ENCODE assay signal across 8 mouse cellular contexts in the genomic region with DNA sequence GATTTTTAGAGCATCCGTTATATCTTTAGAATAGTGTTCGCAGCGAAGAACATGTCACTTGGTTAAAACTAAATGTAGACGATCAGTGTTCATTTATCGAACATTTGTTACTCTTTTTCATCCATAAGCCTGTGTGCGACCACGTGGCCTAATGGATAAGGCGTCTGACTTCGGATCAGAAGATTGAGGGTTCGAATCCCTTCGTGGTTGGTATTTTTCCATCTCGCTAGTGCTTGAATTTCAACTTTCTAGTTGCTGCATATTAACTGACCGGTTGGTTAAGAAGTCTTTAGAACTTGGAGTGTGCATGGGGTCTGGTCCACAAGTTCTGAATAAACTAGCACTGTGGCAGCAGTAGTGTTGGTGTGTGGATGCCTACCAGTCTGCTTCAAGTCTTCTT. TPM values are rescaled to one million over a fixed set of nuclear protein-coding genes. Genes with fewer than 3 reads are reported as not detected.
DNase-seq lines count a peak whose midpoint lies in the region; ATAC-seq and TF ChIP-seq lines count a peak whose summit lies in the region.

No protein-coding gene starts in this region.

- H3K27ac ChIP-seq in heart, embryonic 13.5 days (replicated peaks): no peak overlapping the region
- no peak overlapping the region for H3K27ac ChIP-seq in kidney, postnatal 0 days
- H3K27ac ChIP-seq in liver, adult 2 months (replicated peaks; ENCODE audit: insufficient read depth, low read depth, low read length): no peak overlapping the region

- H3K9me3 ChIP-seq in erythroblast, embryonic 14.5 days (ENCODE audit: control insufficient read depth, low read length): no peaks in the 10 kb centered on the region
- H3K9me3 ChIP-seq in heart, embryonic 13.5 days: no peaks in the 10 kb centered on the region
- H3K9me3 ChIP-seq in kidney, postnatal 0 days (replicated peaks; ENCODE audit: low read length): no peaks in the 10 kb centered on the region

- peaks cover 21% of the 10 kb centered on the region for H3K27me3 ChIP-seq in erythroblast, embryonic 14.5 days (ENCODE audit: control insufficient read depth)
- 0 out of 2 replicates have a peak, but pooled peaks cover 4% of the 10 kb centered on the region for H3K27me3 ChIP-seq in heart, embryonic 13.5 days (replicated peaks)
- H3K27me3 ChIP-seq in kidney, postnatal 0 days (ENCODE audit: insufficient read depth, low read length): no peaks in the 10 kb centered on the region
- H3K27me3 ChIP-seq in liver, adult 2 months (ENCODE audit: control insufficient read depth, insufficient read depth, low read length): no peaks in the 10 kb centered on the region
- H3K27me3 ChIP-seq in myocyte (ENCODE audit: control insufficient read depth, insufficient read depth, insufficient read length): no peaks in the 10 kb centered on the region

- no peak overlapping the region for H3ac ChIP-seq in myocyte (ENCODE audit: control insufficient read depth, insufficient read length)

- peak overlapping the region; percentile 74 for H3K4me2 ChIP-seq in heart, embryonic 13.5 days
- peak overlapping the region; percentile 70 for H3K4me2 ChIP-seq in kidney, postnatal 0 days (ENCODE audit: low read length)
- H3K4me2 ChIP-seq in myocyte (ENCODE audit: low read depth): peak overlapping the region; percentile 93

- peak overlapping the region; percentile 57 for H3K4me3 ChIP-seq in erythroblast, embryonic 14.5 days (replicated peaks)
- peak overlapping the region; percentile 57 for H3K4me3 ChIP-seq in heart, embryonic 13.5 days
- peak overlapping the region; percentile 43 for H3K4me3 ChIP-seq in kidney, postnatal 0 days (replicated peaks; ENCODE audit: low read depth, low read length)
- H3K4me3 ChIP-seq in liver, adult 2 months (ENCODE audit: insufficient read depth, low read depth, low read length): peak overlapping the region; percentile 46
- H3K4me3 ChIP-seq in myocyte: peak overlapping the region; percentile 25

- peak; percentile 79 for DNase-seq in CD4-positive, CD25-positive, alpha-beta regulatory T cell, adult 2 months (ENCODE audit: low read depth, low spot score)
- DNase-seq in brain, embryonic 18.5 days (ENCODE audit: low read depth, low spot score): peak; percentile 73
- DNase-seq in kidney, postnatal 0 days (ENCODE audit: low spot score): peak; percentile 81
- peak; percentile 23 for DNase-seq in liver, adult 2 months (ENCODE audit: extremely low read depth, low read depth, low spot score)
- DNase-seq in spleen, postnatal 4 days (ENCODE audit: low spot score in 2 of 2): peak; percentile 74 to 84

- TF ChIP-seq POLR2A in liver, adult 2 months (IDR thresholded peaks at IDR 0.05; ENCODE audit: extremely low read depth, insufficient read depth, low read length): no peak
- no peak for TF ChIP-seq POLR2A in myocyte (IDR thresholded peaks at IDR 0.05; ENCODE audit: insufficient read length, low read depth)

- ATAC-seq in heart, embryonic 13.5 days (ENCODE audit: extremely low read depth, insufficient number of reproducible peaks, low FRiP score, low TSS enrichment): peak; percentile 65; the same call in 1 of the 2 replicates
- ATAC-seq in kidney, postnatal 0 days (replicated peaks; ENCODE audit: low FRiP score, low read depth): peak; percentile 60; the same call in 1 of the 2 replicates

- no peaks in the 10 kb centered on the region; the same call in 1 of the 2 replicates for H3K79me2 ChIP-seq in liver, adult 2 months (ENCODE audit: control insufficient read depth, insufficient read depth, low read length)
- H3K79me2 ChIP-seq in myocyte (ENCODE audit: control insufficient read depth, insufficient read depth): no peaks in the 10 kb centered on the region

- under 1% methylated on average over 13 of the region's 13 CpGs for WGBS in heart, embryonic 13.5 days
- WGBS in kidney, postnatal 0 days: under 1% methylated on average over 13 of the region's 13 CpGs
- WGBS in liver, adult 2 months: 49% methylated on average over 13 of the region's 13 CpGs

- no peak for TF ChIP-seq CTCF in kidney, postnatal 0 days (IDR thresholded peaks at IDR 0.05; ENCODE audit: low read depth)
- TF ChIP-seq CTCF in liver, adult 2 months (IDR thresholded peaks at IDR 0.05; ENCODE audit: low read depth, low read length): no peak

- peaks cover 31% of the 10 kb centered on the region for H3K4me1 ChIP-seq in erythroblast, embryonic 14.5 days (ENCODE audit: control insufficient read depth)
- peaks cover 14% of the 10 kb centered on the region for H3K4me1 ChIP-seq in heart, embryonic 13.5 days
- no peaks in the 10 kb centered on the region for H3K4me1 ChIP-seq in kidney, postnatal 0 days (replicated peaks; ENCODE audit: insufficient read depth, low read length)
- H3K4me1 ChIP-seq in liver, adult 2 months (ENCODE audit: control insufficient read depth, insufficient read depth, low read length): no peaks in the 10 kb centered on the region

- no peaks in the 10 kb centered on the region for H3K36me3 ChIP-seq in erythroblast, embryonic 14.5 days (ENCODE audit: control insufficient read depth)
- H3K36me3 ChIP-seq in heart, embryonic 13.5 days: no peaks in the 10 kb centered on the region
- H3K36me3 ChIP-seq in kidney, postnatal 0 days (ENCODE audit: insufficient read depth, low read length): no peaks in the 10 kb centered on the region
- peaks cover 3% of the 10 kb centered on the region; the same call in 1 of the 2 replicates for H3K36me3 ChIP-seq in liver, adult 2 months (ENCODE audit: control insufficient read depth, insufficient read depth, low read length)
- no peaks in the 10 kb centered on the region for H3K36me3 ChIP-seq in myocyte (ENCODE audit: control insufficient read depth, insufficient read depth)

- H3K9ac ChIP-seq in heart, embryonic 13.5 days: peak overlapping the region; percentile 68
- peak overlapping the region; percentile 38; the same call in 1 of the 2 replicates for H3K9ac ChIP-seq in kidney, postnatal 0 days (ENCODE audit: low read depth, low read length)
- no peak overlapping the region for H3K9ac ChIP-seq in liver, adult 2 months (ENCODE audit: low read depth, low read length)

TF ChIP-seq in myocyte, 11 proteins besides CTCF, POLR2A, EP300 and RAD21:
- TF ChIP-seq MYOD1 (IDR thresholded peaks at IDR 0.05; ENCODE audit: control insufficient read depth in 1 of 3, insufficient read length in 2 of 3, low read depth in 2 of 3) (no peak), E2F4 (IDR thresholded peaks at IDR 0.05; ENCODE audit: insufficient read depth) (no peak), USF1 (IDR thresholded peaks at IDR 0.05; ENCODE audit: low read depth) (peak; percentile 93), SRF (IDR thresholded peaks at IDR 0.05; ENCODE audit: control insufficient read depth, insufficient read length, low read depth) (no peak), TCF3 (IDR thresholded peaks at IDR 0.05; ENCODE audit: insufficient read length, low read depth) (no peak), CEBPB (IDR thresholded peaks at IDR 0.05; ENCODE audit: insufficient read depth, poor library complexity, severe bottlenecking) (no peak), TCF12 (IDR thresholded peaks at IDR 0.05; ENCODE audit: insufficient read depth, poor library complexity, severe bottlenecking) (no peak), REST (IDR thresholded peaks at IDR 0.05; ENCODE audit: insufficient read depth, insufficient read length) (no peak), MYOG (IDR thresholded peaks at IDR 0.05; ENCODE audit: control insufficient read depth in 1 of 3, insufficient read depth in 1 of 3, insufficient read length in 2 of 3, low read depth in 2 of 3) (no peak), MAX (IDR thresholded peaks at IDR 0.05; ENCODE audit: low read depth) (peak; percentile 7), POLR2AphosphoS2 (IDR thresholded peaks at IDR 0.05; ENCODE audit: insufficient read length, low read depth) (no peak)

RNA-seq across cellular contexts. Expression of a gene that starts 13.0 kb away (rescaled TPM):
- not detected in 2 replicates for polyA plus RNA-seq in erythroblast, embryonic 14.5 days (2012)
- not detected in 2 replicates for polyA plus RNA-seq in heart, embryonic 13.5 days (2015; fragmentation: Nextera tagmentation; extraction: Ambion mirVana)
- not detected in 2 replicates for polyA plus RNA-seq in kidney, postnatal 0 days (2015; fragmentation: Nextera tagmentation; extraction: Ambion mirVana)
- not detected in 2 replicates for total RNA-seq in liver, adult 2 months (2014; rRNA removed)
- not detected in 2 replicates for polyA plus RNA-seq in liver, adult 2 months (2012; rRNA removed)
- not detected for polyA plus RNA-seq in myocyte (2012; fragmentation: generic; extraction: Trizol)

RNA-seq across cellular contexts. Expression of a gene that starts 32.4 kb away (rescaled TPM):
- polyA plus RNA-seq in erythroblast, embryonic 14.5 days (2012): not detected in 2 replicates
- not detected in 2 replicates for polyA plus RNA-seq in heart, embryonic 13.5 days (2015; fragmentation: Nextera tagmentation; extraction: Ambion mirVana)
- 57.5 and 67.8 TPM in 2 replicates for polyA plus RNA-seq in kidney, postnatal 0 days (2015; fragmentation: Nextera tagmentation; extraction: Ambion mirVana)
- 0.27 and 1.0 TPM in 2 replicates for total RNA-seq in liver, adult 2 months (2014; rRNA removed)
- 0.55 and 0.70 TPM in 2 replicates for polyA plus RNA-seq in liver, adult 2 months (2012; rRNA removed)
- polyA plus RNA-seq in myocyte (2012; fragmentation: generic; extraction: Trizol): not detected

Comparison
In these comparisons a context has a peak if more than half of its experiments do, and no peak if none do; other contexts are left out.
1. DNase-seq: peak in every context shown above with its lines; median percentile 81 in kidney, postnatal 0 days; 79 in CD4-positive, CD25-positive, alpha-beta regulatory T cell, adult 2 months; 79 in spleen, postnatal 4 days; 73 in brain, embryonic 18.5 days; 23 in liver, adult 2 months.
2. RNA of a gene that starts 32.4 kb away (polyA plus RNA-seq): 57.5 to 67.8 TPM in kidney, postnatal 0 days; 0.55 to 0.70 TPM in liver, adult 2 months, not detected in erythroblast, embryonic 14.5 days, not detected in heart, embryonic 13.5 days and not detected in myocyte (single experiment); every median in the first group is over 10 times any median in the second.
3. Peak in every context shown above with its lines, with median percentiles within 50 percentile points of each other: H3K4me3 ChIP-seq and H3K4me2 ChIP-seq.